Mouse (Mus musculus): Measurements from ENCODE around the gene Gm5148. TPM values are rescaled to one million over a fixed set of nuclear protein-coding genes. Genes with fewer than 3 reads are reported as not detected.
A peak's percentile ranks its signal among the peaks of the same experiment; 100 is the strongest.

Gene Gm5148
- polyA plus RNA-seq, 1 experiment from 2014 or later = 6.0 TPM

DNA sequence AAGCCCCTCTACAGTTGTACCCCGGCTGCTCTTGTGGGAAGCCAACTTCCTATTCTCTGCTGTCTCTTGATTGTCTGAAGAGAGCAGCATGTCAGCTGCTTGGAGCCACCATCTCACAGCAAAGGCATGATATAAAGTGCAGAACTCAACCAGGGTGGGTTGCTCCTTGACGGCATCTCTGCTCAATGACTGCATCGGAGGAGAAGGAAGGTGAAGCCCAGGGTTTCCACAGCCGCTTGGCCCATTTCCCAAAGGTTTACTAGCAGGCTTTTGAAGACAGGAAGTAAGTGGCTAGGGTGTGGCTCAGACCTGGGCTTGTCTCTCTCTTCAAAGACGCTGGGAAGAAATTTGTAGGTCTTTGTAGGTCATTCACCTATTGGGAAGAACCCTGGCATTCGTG, 36.6 kb upstream of the Gm5148 start:
- no peak for ATAC-seq (ENCODE audit: low read depth)
- H3K9ac ChIP-seq (ENCODE audit: low read length) = no peak overlapping the region
- no peak overlapping the region for H3K4me3 ChIP-seq (ENCODE audit: low read length)
- WGBS = 62% methylated on average over 6 of the region's 6 CpGs
- peaks cover 2% of the 10 kb centered on the region; the same call in 1 of the 2 replicates for H3K9me3 ChIP-seq (ENCODE audit: control insufficient read depth, low read length)
- no peak overlapping the region for H3K27ac ChIP-seq (ENCODE audit: low read length)
- H3K4me1 ChIP-seq (replicated peaks; ENCODE audit: control insufficient read depth, insufficient read depth, low read length) = peaks cover 13% of the 10 kb centered on the region
- no peak overlapping the region for H3K4me2 ChIP-seq (ENCODE audit: low read depth, low read length)
- no peaks in the 10 kb centered on the region for H3K36me3 ChIP-seq (ENCODE audit: control insufficient read depth, insufficient read depth, low read length)
- no peaks in the 10 kb centered on the region for H3K27me3 ChIP-seq (ENCODE audit: control insufficient read depth, insufficient read depth, low read depth, low read length)

DNA sequence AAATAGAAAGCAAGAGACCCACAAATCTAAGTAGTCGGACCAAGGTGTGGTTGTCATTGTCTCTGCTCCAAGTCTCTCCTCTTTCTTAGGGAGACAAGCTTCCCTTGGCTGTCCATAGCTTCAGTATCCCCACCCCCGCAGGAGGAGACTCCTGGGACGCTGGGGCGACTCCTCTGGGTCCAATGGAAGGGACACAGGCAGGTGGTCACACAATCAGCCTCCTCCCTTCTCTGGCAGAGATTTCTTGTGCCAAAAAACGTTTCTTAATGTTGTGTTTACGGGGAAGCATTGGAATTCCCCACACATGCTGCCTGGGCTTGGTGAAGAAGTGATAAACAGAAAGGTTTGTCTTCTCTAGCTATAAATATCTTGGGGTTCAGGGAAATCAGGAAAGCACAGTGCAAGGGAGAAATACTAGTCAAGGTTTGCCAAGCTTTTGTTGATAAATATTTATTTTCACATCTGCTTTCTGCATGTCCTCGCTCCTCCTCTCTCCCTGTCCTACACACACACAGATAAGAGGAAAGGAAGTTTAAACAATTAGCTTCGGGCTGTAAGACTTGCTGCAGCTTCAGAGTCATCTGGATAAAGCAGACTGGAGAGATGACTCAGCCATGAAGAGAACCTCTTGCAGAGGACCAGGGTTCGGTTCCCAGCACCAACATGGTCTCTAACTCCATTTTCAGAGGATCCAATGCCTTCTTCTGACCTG, 34.5 kb upstream of the Gm5148 start:
- H3K4me1 ChIP-seq (replicated peaks; ENCODE audit: control insufficient read depth, insufficient read depth, low read length) = peaks cover 13% of the 10 kb centered on the region
- peak; percentile 50 for ATAC-seq (ENCODE audit: low read depth)
- H3K4me2 ChIP-seq (ENCODE audit: low read depth, low read length) = peak overlapping the region; percentile 52
- H3K36me3 ChIP-seq (ENCODE audit: control insufficient read depth, insufficient read depth, low read length) = no peaks in the 10 kb centered on the region
- H3K9me3 ChIP-seq (ENCODE audit: control insufficient read depth, low read length) = peaks cover 2% of the 10 kb centered on the region; the same call in 1 of the 2 replicates
- peak overlapping the region; percentile 34 for H3K9ac ChIP-seq (ENCODE audit: low read length)
- peak overlapping the region; percentile 15 for H3K4me3 ChIP-seq (ENCODE audit: low read length)
- WGBS = 22% methylated on average over 9 of the region's 9 CpGs
- H3K27me3 ChIP-seq (ENCODE audit: control insufficient read depth, insufficient read depth, low read depth, low read length) = no peaks in the 10 kb centered on the region
- H3K27ac ChIP-seq (ENCODE audit: low read length) = peak overlapping the region; percentile 58

DNA sequence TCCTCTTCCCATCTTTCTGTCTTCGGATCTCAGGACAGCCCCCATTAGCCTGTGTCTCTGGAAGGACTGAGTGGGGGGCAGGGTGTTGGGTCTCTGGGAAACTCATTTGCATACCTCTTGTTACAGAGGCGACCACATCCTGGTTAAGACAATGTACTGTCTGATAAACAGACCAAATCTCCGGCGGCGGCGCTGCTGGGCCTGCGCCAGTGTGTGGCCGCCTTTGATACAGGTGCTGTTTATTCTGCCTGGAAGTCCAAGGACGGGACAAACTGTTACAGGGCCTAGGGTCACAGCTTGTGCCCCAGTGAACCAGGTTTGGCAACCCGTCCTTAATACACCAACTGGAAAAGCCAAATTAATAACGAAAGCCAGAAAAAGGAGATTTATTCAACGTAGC, 33.8 kb upstream of the Gm5148 start:
- H3K4me1 ChIP-seq (replicated peaks; ENCODE audit: control insufficient read depth, insufficient read depth, low read length) = peaks cover 13% of the 10 kb centered on the region
- H3K4me2 ChIP-seq (ENCODE audit: low read depth, low read length) = peak overlapping the region; percentile 52
- peak overlapping the region; percentile 34 for H3K9ac ChIP-seq (ENCODE audit: low read length)
- peaks cover 2% of the 10 kb centered on the region; the same call in 1 of the 2 replicates for H3K9me3 ChIP-seq (ENCODE audit: control insufficient read depth, low read length)
- H3K27ac ChIP-seq (ENCODE audit: low read length) = peak overlapping the region; percentile 58
- no peaks in the 10 kb centered on the region for H3K36me3 ChIP-seq (ENCODE audit: control insufficient read depth, insufficient read depth, low read length)
- ATAC-seq (ENCODE audit: low read depth) = peak; percentile 76
- no peaks in the 10 kb centered on the region for H3K27me3 ChIP-seq (ENCODE audit: control insufficient read depth, insufficient read depth, low read depth, low read length)
- WGBS = 5% methylated on average over 12 of the region's 12 CpGs
- H3K4me3 ChIP-seq (ENCODE audit: low read length) = peak overlapping the region; percentile 15; the same call in 1 of the 2 replicates

DNA sequence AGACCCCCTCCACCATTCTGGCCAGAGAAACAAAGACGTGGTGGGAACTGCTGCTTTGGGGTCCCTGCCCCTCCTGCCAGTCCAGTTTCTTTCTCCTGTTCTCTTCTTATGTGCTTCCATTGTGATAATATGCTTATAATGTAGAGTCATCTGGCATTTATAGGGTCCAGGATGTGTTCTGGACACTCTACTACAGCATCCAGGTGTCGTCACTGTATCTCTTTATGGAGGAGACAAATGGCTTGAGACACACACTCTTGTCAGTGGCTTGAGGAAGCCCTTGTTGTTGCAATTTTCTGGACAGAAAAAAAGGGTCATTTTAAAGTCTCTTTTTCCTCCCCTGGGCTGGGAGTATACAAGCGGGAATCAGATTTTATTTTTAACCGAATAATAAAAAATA, 33.3 kb upstream of the Gm5148 start:
- no peak overlapping the region for H3K4me2 ChIP-seq (ENCODE audit: low read depth, low read length)
- no peak overlapping the region for H3K4me3 ChIP-seq (ENCODE audit: low read length)
- no peak overlapping the region for H3K27ac ChIP-seq (ENCODE audit: low read length)
- no peaks in the 10 kb centered on the region for H3K27me3 ChIP-seq (ENCODE audit: control insufficient read depth, insufficient read depth, low read depth, low read length)
- H3K9ac ChIP-seq (ENCODE audit: low read length) = no peak overlapping the region
- ATAC-seq (ENCODE audit: low read depth) = no peak
- 40% methylated on average over 4 of the region's 4 CpGs for WGBS
- peaks cover 2% of the 10 kb centered on the region; the same call in 1 of the 2 replicates for H3K9me3 ChIP-seq (ENCODE audit: control insufficient read depth, low read length)
- H3K36me3 ChIP-seq (ENCODE audit: control insufficient read depth, insufficient read depth, low read length) = no peaks in the 10 kb centered on the region
- peaks cover 13% of the 10 kb centered on the region for H3K4me1 ChIP-seq (replicated peaks; ENCODE audit: control insufficient read depth, insufficient read depth, low read length)

DNA sequence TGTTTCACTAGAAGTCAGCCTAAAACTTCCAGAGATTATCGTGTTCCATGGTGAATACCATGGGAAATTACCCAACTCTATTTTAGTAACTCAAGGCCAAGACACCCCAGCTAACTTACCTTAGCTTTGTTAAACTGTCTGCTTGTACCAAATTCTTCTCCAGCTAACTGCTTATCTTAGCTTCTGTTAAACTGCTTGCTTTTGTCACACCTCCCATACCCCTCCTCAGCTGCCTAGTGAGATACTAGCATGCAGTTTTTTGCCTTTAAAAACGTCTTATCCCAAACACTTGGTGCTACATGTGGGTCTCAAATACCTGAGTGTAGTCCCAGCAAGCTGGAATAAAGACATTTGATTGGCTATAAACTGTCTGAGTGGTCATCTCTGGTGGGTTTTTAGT, 31.7 kb upstream of the Gm5148 start:
- Histone ChIP-seq H3K9ac (ENCODE audit: low read length) (no peak overlapping the region), H3K27me3 (ENCODE audit: control insufficient read depth, insufficient read depth, low read depth, low read length) (no peaks in the 10 kb centered on the region), H3K4me2 (ENCODE audit: low read depth, low read length) (no peak overlapping the region), H3K4me1 (replicated peaks; ENCODE audit: control insufficient read depth, insufficient read depth, low read length) (peaks cover 11% of the 10 kb centered on the region), H3K4me3 (ENCODE audit: low read length) (no peak overlapping the region), H3K36me3 (ENCODE audit: control insufficient read depth, insufficient read depth, low read length) (no peaks in the 10 kb centered on the region), H3K27ac (ENCODE audit: low read length) (no peak overlapping the region), H3K9me3 (ENCODE audit: control insufficient read depth, low read length) (peaks cover 2% of the 10 kb centered on the region; the same call in 1 of the 2 replicates)
- ATAC-seq (ENCODE audit: low read depth) = no peak
- WGBS = 65% methylated on average over 2 of the region's 2 CpGs

DNA sequence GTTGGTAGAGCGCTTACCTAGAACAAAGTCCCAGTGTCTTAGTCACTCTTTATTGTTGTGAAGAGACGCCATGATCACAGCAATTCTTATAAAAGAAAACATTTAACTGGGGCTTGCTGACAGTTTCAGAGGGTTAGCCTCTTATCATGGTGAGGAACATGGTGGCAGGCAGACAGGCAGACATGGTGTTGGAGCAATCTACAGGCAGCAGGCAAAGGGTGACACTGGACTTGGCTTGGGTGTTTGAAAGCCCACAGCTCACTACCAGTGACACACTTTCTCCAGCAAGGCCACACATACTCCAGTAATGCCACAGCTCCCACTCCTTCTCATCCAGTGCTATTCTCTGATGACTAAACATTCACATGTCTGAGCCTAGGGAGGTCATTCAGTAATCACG, 30.3 kb upstream of the Gm5148 start:
- H3K36me3 ChIP-seq (ENCODE audit: control insufficient read depth, insufficient read depth, low read length) = no peaks in the 10 kb centered on the region
- peaks cover 10% of the 10 kb centered on the region for H3K4me1 ChIP-seq (replicated peaks; ENCODE audit: control insufficient read depth, insufficient read depth, low read length)
- H3K9me3 ChIP-seq (ENCODE audit: control insufficient read depth, low read length) = peaks cover 2% of the 10 kb centered on the region; the same call in 1 of the 2 replicates
- WGBS = 85% methylated on average over 3 of the region's 3 CpGs
- H3K4me2 ChIP-seq (ENCODE audit: low read depth, low read length) = no peak overlapping the region
- H3K27ac ChIP-seq (ENCODE audit: low read length) = no peak overlapping the region
- no peak for ATAC-seq (ENCODE audit: low read depth)
- H3K4me3 ChIP-seq (ENCODE audit: low read length) = no peak overlapping the region
- no peaks in the 10 kb centered on the region for H3K27me3 ChIP-seq (ENCODE audit: control insufficient read depth, insufficient read depth, low read depth, low read length)
- no peak overlapping the region for H3K9ac ChIP-seq (ENCODE audit: low read length)

DNA sequence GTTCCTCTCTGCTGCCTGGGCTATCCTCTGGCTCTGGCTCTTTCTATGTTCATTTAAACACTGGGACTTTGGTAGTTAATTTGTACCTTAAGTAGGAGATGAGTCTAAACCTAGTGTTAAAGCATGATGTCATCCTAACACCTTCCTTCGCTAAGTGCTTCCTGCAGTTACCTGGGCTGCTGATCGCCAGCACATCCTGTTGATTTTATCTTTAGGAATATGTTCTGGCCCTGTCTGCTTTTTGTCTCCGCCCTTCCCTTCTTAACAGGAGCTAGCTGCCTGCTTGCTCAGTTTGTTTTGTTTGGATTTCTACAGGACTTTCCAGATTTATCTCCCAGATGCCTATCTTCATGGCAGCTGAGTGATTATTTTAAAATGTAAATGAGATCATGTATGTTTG, 28.9 kb upstream of the Gm5148 start:
- WGBS = 71% methylated on average over 3 of the region's 3 CpGs
- Histone ChIP-seq H3K36me3 (ENCODE audit: control insufficient read depth, insufficient read depth, low read length) (no peaks in the 10 kb centered on the region), H3K4me2 (ENCODE audit: low read depth, low read length) (no peak overlapping the region), H3K4me1 (replicated peaks; ENCODE audit: control insufficient read depth, insufficient read depth, low read length) (peaks cover 4% of the 10 kb centered on the region), H3K27me3 (ENCODE audit: control insufficient read depth, insufficient read depth, low read depth, low read length) (no peaks in the 10 kb centered on the region), H3K4me3 (ENCODE audit: low read length) (no peak overlapping the region), H3K9ac (ENCODE audit: low read length) (no peak overlapping the region), H3K9me3 (ENCODE audit: control insufficient read depth, low read length) (no peaks in the 10 kb centered on the region), H3K27ac (ENCODE audit: low read length) (no peak overlapping the region)
- no peak for ATAC-seq (ENCODE audit: low read depth)

DNA sequence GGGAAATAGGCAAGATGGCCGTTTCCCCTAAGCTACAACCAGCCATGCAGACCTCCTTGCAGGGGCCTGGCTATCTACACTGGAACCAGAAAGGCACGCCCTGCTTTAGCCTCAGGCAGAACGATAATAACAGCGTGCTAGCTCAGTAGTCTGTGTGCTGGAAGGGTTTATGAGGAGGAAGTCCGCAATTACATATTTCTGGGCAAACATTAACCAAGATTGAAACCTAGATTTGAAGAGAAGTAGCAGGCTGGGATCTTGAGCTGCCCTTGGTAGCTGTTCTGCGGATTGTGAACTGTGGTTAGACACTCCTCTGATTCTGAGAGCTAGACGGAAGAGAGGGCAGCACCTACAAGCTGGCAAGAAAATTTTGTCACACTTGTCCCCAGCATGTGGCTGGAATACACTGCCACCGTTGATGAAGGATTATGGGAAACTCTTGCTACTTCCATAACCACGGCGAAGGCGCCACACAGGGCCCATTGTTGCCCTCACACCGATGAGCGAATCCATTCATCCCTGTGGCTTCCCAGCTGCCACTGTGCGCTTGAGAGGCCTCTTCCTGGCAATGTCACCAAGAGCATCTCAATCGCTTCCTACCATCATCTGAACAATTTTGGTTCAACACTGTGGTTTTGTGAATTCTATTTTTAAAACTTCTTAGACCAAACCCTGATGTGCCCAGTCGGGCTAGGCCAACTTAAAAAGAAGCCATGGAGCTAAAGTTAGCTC, 23.9 kb upstream of the Gm5148 start:
- no peak overlapping the region for H3K9ac ChIP-seq (ENCODE audit: low read length)
- H3K4me1 ChIP-seq (replicated peaks; ENCODE audit: control insufficient read depth, insufficient read depth, low read length) = peaks cover 9% of the 10 kb centered on the region
- H3K27ac ChIP-seq (ENCODE audit: low read length) = peak overlapping the region; percentile 88
- H3K4me3 ChIP-seq (ENCODE audit: low read length) = no peak overlapping the region
- no peaks in the 10 kb centered on the region for H3K27me3 ChIP-seq (ENCODE audit: control insufficient read depth, insufficient read depth, low read depth, low read length)
- ATAC-seq (ENCODE audit: low read depth) = peak; percentile 87
- no peaks in the 10 kb centered on the region for H3K36me3 ChIP-seq (ENCODE audit: control insufficient read depth, insufficient read depth, low read length)
- H3K9me3 ChIP-seq (ENCODE audit: control insufficient read depth, low read length) = no peaks in the 10 kb centered on the region
- no peak overlapping the region for H3K4me2 ChIP-seq (ENCODE audit: low read depth, low read length)
- WGBS = 62% methylated on average over 16 of the region's 16 CpGs

DNA sequence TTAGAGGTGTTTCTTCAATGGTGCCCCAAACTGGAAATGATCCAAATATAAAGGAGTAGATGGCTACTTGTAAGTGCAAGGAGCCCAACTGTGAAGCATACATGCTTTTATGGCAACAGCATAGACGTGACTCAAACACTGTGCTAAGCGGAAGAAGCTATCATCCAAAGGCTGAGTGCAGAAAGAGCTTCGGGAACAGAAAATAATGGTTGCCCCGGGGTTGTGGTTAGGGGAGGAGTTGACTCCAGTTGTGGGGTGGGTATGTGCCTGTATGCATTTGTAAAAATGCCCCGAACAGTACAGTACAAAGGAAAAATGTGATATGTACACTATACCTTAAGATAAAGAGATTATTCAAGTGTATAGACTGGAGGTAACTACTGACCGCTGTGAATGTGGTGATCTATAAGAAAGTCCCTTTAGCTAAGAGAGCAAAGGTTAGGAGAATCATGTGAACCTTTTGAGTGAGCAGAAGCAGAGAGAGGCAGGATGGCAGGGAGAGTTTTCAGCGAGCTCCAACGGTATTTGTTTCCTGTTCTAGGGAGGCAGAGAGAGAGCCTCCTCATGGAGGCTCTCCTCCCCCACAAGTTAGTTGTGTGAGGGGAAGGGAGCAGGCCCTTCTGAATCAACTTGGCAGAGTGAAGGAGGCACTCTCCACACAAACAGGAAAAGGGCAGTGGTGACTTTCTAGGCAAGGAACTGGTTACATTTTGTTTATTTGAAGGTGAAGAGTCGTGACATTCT, 23.1 kb upstream of the Gm5148 start:
- peak; percentile 65 for ATAC-seq (ENCODE audit: low read depth)
- no peaks in the 10 kb centered on the region for H3K36me3 ChIP-seq (ENCODE audit: control insufficient read depth, insufficient read depth, low read length)
- no peak overlapping the region for H3K9ac ChIP-seq (ENCODE audit: low read length)
- peaks cover 4% of the 10 kb centered on the region; the same call in 1 of the 2 replicates for H3K27me3 ChIP-seq (ENCODE audit: control insufficient read depth, insufficient read depth, low read depth, low read length)
- H3K9me3 ChIP-seq (ENCODE audit: control insufficient read depth, low read length) = no peaks in the 10 kb centered on the region
- peak overlapping the region; percentile 88 for H3K27ac ChIP-seq (ENCODE audit: low read length)
- H3K4me3 ChIP-seq (ENCODE audit: low read length) = no peak overlapping the region
- H3K4me2 ChIP-seq (ENCODE audit: low read depth, low read length) = no peak overlapping the region
- H3K4me1 ChIP-seq (replicated peaks; ENCODE audit: control insufficient read depth, insufficient read depth, low read length) = peaks cover 9% of the 10 kb centered on the region
- 56% methylated on average over 9 of the region's 9 CpGs for WGBS
